Comparison of ENCODE assay signal across 16 mouse cellular contexts in the genomic region with DNA sequence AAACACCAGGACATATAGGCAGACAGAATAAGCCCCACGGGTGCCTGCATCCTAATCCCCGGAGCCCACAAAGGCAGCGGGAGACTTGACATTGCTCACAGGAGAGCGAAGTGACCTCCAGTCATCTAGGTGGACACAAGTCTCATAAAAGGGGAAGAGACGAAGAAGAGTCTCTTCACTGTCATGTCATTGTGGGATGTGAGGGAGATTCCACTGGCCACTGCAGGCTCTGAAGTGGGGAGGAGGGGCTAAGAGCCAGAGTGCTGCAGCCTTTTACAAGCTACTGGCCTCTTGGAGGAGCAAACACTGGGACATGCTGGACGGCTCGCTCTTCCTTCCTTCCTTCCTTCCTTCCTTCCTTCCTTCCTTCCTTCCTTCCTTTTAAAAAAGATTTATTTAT. TPM values are rescaled to one million over a fixed set of nuclear protein-coding genes. Genes with fewer than 3 reads are reported as not detected.
DNase-seq lines count a peak whose midpoint lies in the region; ATAC-seq and TF ChIP-seq lines count a peak whose summit lies in the region.
"Had no signal": no experiment of that assay in that cellular context is flagged by ENCODE, and none has a peak within 500 bp of the region (broad histone marks: within the 10 kb centered on the region; RNA-seq: fewer than 3 reads in every experiment).

No protein-coding gene starts in this region.

- ATAC-seq in hindbrain, postnatal 0 days = no peak
- no peak for ATAC-seq in hindbrain, embryonic 16.5 days
- ATAC-seq in lung, embryonic 15.5 days (ENCODE audit: borderline replicate concordance, extremely low read depth, low FRiP score, low TSS enrichment) = no peak
- ATAC-seq in neutrophil, adult 5-6 weeks (ENCODE audit: extremely low read depth, insufficient number of reproducible peaks, low FRiP score, poor library complexity, severe bottlenecking) = peak; percentile 21; the same call in 1 of the 2 replicates

- no peak for TF ChIP-seq POLR2A in cerebellum, adult 2 months (IDR thresholded peaks at IDR 0.05; ENCODE audit: borderline replicate concordance, insufficient read depth, low read length)

- no peak for DNase-seq in cerebellum, adult 2 months
- DNase-seq in cerebellum, postnatal 10 days = no peak
- DNase-seq in hindbrain, postnatal 0 days (ENCODE audit: low spot score) = no peak
- no peak for DNase-seq in lung, adult 18-20 months
- DNase-seq in adrenal gland, adult 18-20 months (ENCODE audit: low spot score in 2 of 2) = no peak
- DNase-seq: cerebellum, adult 8-10 months; gastrocnemius, postnatal 25 days; thymus, postnatal 14 days had no signal

- H3K4me1 ChIP-seq in cerebellum, adult 2 months (ENCODE audit: control insufficient read depth, insufficient read depth, low read length) = peaks cover 13% of the 10 kb centered on the region
- H3K4me1 ChIP-seq in hindbrain, postnatal 0 days (ENCODE audit: insufficient read depth, low read length) = 0 out of 2 replicates have a peak, but pooled peaks cover 3% of the 10 kb centered on the region
- peaks cover 12% of the 10 kb centered on the region for H3K4me1 ChIP-seq in hindbrain, embryonic 16.5 days (ENCODE audit: control insufficient read depth, insufficient read depth, low read depth, low read length)
- peaks cover 45% of the 10 kb centered on the region for H3K4me1 ChIP-seq in lung, embryonic 15.5 days

- TF ChIP-seq CTCF in cerebellum, adult 2 months (IDR thresholded peaks at IDR 0.05; ENCODE audit: borderline replicate concordance, insufficient read depth, low read depth, low read length) = no peak
- TF ChIP-seq CTCF in hindbrain, postnatal 0 days (IDR thresholded peaks at IDR 0.05; ENCODE audit: low read depth) = no peak

- H3K36me3 ChIP-seq in hindbrain, postnatal 0 days (ENCODE audit: insufficient read depth, low read length) = no peaks in the 10 kb centered on the region
- H3K36me3 ChIP-seq in hindbrain, embryonic 16.5 days (ENCODE audit: control insufficient read depth, insufficient read depth, low read length) = no peaks in the 10 kb centered on the region
- no peaks in the 10 kb centered on the region for H3K36me3 ChIP-seq in lung, embryonic 15.5 days
- H3K36me3 ChIP-seq: embryonic facial prominence, embryonic 12.5 days; forebrain, embryonic 12.5 days; G1E; limb, embryonic 15.5 days; midbrain, embryonic 12.5 days had no signal

- H3K4me2 ChIP-seq in hindbrain, postnatal 0 days (ENCODE audit: low read depth, low read length) = no peak overlapping the region
- H3K4me2 ChIP-seq in hindbrain, embryonic 16.5 days (ENCODE audit: low read length) = no peak overlapping the region
- no peak overlapping the region for H3K4me2 ChIP-seq in lung, embryonic 15.5 days
- H3K4me2 ChIP-seq: embryonic facial prominence, embryonic 12.5 days; forebrain, embryonic 12.5 days; limb, embryonic 15.5 days; midbrain, embryonic 12.5 days had no signal

- no peak overlapping the region for H3K4me3 ChIP-seq in cerebellum, adult 2 months (replicated peaks; ENCODE audit: insufficient read depth, low read depth, low read length)
- no peak overlapping the region for H3K4me3 ChIP-seq in hindbrain, postnatal 0 days (ENCODE audit: low read length)
- no peak overlapping the region for H3K4me3 ChIP-seq in hindbrain, embryonic 16.5 days (ENCODE audit: low read length)
- H3K4me3 ChIP-seq in lung, embryonic 15.5 days = no peak overlapping the region
- H3K4me3 ChIP-seq: embryonic facial prominence, embryonic 12.5 days; forebrain, embryonic 12.5 days; limb, embryonic 15.5 days; midbrain, embryonic 12.5 days had no signal

- 86% methylated on average over 7 of the region's 7 CpGs for WGBS in cerebellum, adult 2 months
- WGBS in hindbrain, postnatal 0 days = 83% methylated on average over 7 of the region's 7 CpGs
- WGBS in hindbrain, embryonic 16.5 days = 83% methylated on average over 7 of the region's 7 CpGs
- WGBS in lung, embryonic 15.5 days = 60% methylated on average over 7 of the region's 7 CpGs

- H3K27ac ChIP-seq in cerebellum, adult 2 months (ENCODE audit: insufficient read depth, low read length) = peak overlapping the region; percentile 49; the same call in 1 of the 2 replicates
- 0 out of 2 replicates have a peak overlapping the region, but pooled peaks have one; percentile 7 for H3K27ac ChIP-seq in hindbrain, postnatal 0 days
- no peak overlapping the region for H3K27ac ChIP-seq in hindbrain, embryonic 16.5 days (ENCODE audit: low read depth, low read length)
- H3K27ac ChIP-seq in lung, embryonic 15.5 days = peak overlapping the region; percentile 56
- H3K27ac ChIP-seq: embryonic facial prominence, embryonic 12.5 days; forebrain, embryonic 12.5 days; limb, embryonic 15.5 days; midbrain, embryonic 12.5 days had no signal

- H3K27me3 ChIP-seq in cerebellum, adult 2 months (ENCODE audit: control insufficient read depth, insufficient read depth, low read length) = no peaks in the 10 kb centered on the region
- H3K27me3 ChIP-seq in hindbrain, postnatal 0 days (ENCODE audit: insufficient read depth, low read length) = no peaks in the 10 kb centered on the region
- no peaks in the 10 kb centered on the region for H3K27me3 ChIP-seq in hindbrain, embryonic 16.5 days (replicated peaks; ENCODE audit: control insufficient read depth, insufficient read depth, low read length)
- no peaks in the 10 kb centered on the region for H3K27me3 ChIP-seq in lung, embryonic 15.5 days
- H3K27me3 ChIP-seq: embryonic facial prominence, embryonic 12.5 days; forebrain, embryonic 12.5 days; limb, embryonic 15.5 days; midbrain, embryonic 12.5 days had no signal

- no peaks in the 10 kb centered on the region for H3K9me3 ChIP-seq in hindbrain, postnatal 0 days (ENCODE audit: low read length)
- H3K9me3 ChIP-seq in hindbrain, embryonic 16.5 days (ENCODE audit: control insufficient read depth, low read length) = no peaks in the 10 kb centered on the region
- H3K9me3 ChIP-seq in lung, embryonic 15.5 days = no peaks in the 10 kb centered on the region
- H3K9me3 ChIP-seq: embryonic facial prominence, embryonic 12.5 days; forebrain, embryonic 12.5 days; G1E; limb, embryonic 15.5 days; midbrain, embryonic 12.5 days had no signal

- H3K9ac ChIP-seq in hindbrain, postnatal 0 days (replicated peaks; ENCODE audit: low read length) = no peak overlapping the region
- H3K9ac ChIP-seq in hindbrain, embryonic 16.5 days (ENCODE audit: low read depth, low read length) = no peak overlapping the region
- H3K9ac ChIP-seq in lung, embryonic 15.5 days = no peak overlapping the region
- H3K9ac ChIP-seq: embryonic facial prominence, embryonic 12.5 days; forebrain, embryonic 12.5 days; limb, embryonic 15.5 days; midbrain, embryonic 12.5 days had no signal

RNA-seq across cellular contexts. Expression of gene Cyth1, which starts 13.5 kb away (rescaled TPM):
- polyA plus RNA-seq in cerebellum, adult 2 months (2012; rRNA removed) = 89.8 and 93.9 TPM in 2 replicates
- 42.9 and 48.3 TPM in 2 replicates for total RNA-seq in hindbrain, postnatal 0 days (2014; rRNA removed)
- 15.7 and 19.5 TPM in 2 replicates for polyA plus RNA-seq in hindbrain, postnatal 0 days (2015; fragmentation: Nextera tagmentation; extraction: Ambion mirVana)
- polyA plus RNA-seq in hindbrain, embryonic 16.5 days (2015; fragmentation: Nextera tagmentation; extraction: Ambion mirVana) = 19.7 and 23.3 TPM in 2 replicates
- polyA plus RNA-seq in lung, embryonic 15.5 days (2015; fragmentation: Nextera tagmentation; extraction: Ambion mirVana) = 16.6 and 17.7 TPM in 2 replicates
- total RNA-seq in neutrophil, adult 5-6 weeks (2017) = 155 and 192 TPM in 2 replicates
- total RNA-seq in adrenal gland, adult 18-20 months (2021) = 10 to 100 TPM; 29.4 to 32.2 TPM

RNA-seq across cellular contexts. Expression of gene Usp36, which starts 55.1 kb away (rescaled TPM):
- polyA plus RNA-seq in cerebellum, adult 2 months (2012; rRNA removed) = 33.6 and 33.8 TPM in 2 replicates
- 19.7 and 20.6 TPM in 2 replicates for total RNA-seq in hindbrain, postnatal 0 days (2014; rRNA removed)
- 12.6 and 12.8 TPM in 2 replicates for polyA plus RNA-seq in hindbrain, postnatal 0 days (2015; fragmentation: Nextera tagmentation; extraction: Ambion mirVana)
- polyA plus RNA-seq in hindbrain, embryonic 16.5 days (2015; fragmentation: Nextera tagmentation; extraction: Ambion mirVana) = 15.2 and 18.9 TPM in 2 replicates
- 17.7 and 19.4 TPM in 2 replicates for polyA plus RNA-seq in lung, embryonic 15.5 days (2015; fragmentation: Nextera tagmentation; extraction: Ambion mirVana)
- total RNA-seq in neutrophil, adult 5-6 weeks (2017) = 20.4 and 26.2 TPM in 2 replicates
- 10 to 100 TPM; 24.5 to 25.5 TPM for total RNA-seq in adrenal gland, adult 18-20 months (2021)
